Mouse (Mus musculus) retina, adult 2 months (tissue): Measurements from ENCODE around the gene B3galnt1.
"Not testable (repeated sequence)": the region's sequence is repeated elsewhere in the genome, so short reads cannot be mapped to it uniquely, and the experiment has no call there.

Experiments used
- DNase-seq: peaks from one replicate; pipeline ENCODE4 v3.0.0-alpha.2; 2012; ENCODE audit warnings: low read depth, low spot score

Gene B3galnt1

GRCm38 (mm10) chr3:69565586-69565985 lies 33.2 kb downstream of the B3galnt1 start:
- DNase-seq, result not testable (repeated sequence)

DNA sequence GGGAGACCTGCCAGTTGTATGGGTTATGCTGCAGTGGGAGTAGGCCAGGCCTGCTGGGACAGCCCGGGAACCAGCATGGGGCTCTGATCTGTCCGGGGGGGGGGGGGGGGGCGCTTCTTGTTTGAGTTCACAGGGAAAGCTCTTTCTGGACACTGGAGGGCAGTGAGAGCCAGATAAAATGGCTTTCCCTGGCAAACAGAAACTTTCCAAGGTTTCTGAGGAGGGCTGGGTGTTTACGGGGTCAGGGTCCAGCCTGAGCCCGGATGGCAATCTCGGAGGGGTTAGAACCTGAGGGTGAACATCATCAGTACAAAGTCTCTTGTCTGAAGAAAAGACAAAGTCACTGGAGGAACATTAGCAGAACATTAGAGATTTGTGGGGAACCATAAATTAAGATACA lies 35.4 kb downstream of the B3galnt1 start:
- no peak for DNase-seq

DNA sequence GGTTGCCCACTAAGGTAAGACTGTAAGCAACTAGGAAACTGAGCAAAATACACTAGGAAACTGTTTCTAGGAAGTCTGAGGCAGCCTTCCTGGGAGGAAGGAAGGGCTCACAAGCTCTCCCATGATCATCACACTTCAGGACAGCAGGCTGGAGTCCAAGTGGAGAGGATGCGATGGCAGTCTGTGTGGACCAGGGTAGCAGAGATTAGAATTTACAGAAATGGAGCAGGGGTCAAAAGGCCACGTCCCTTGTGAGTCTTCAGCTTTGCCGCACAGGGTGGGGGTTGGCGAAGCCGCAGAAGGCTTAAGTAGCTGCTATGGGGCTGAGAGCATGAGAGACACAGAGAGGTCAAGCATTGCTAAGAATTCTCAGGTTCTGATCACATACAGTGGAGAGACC lies 37.1 kb downstream of the B3galnt1 start:
- DNase-seq, result no peak

DNA sequence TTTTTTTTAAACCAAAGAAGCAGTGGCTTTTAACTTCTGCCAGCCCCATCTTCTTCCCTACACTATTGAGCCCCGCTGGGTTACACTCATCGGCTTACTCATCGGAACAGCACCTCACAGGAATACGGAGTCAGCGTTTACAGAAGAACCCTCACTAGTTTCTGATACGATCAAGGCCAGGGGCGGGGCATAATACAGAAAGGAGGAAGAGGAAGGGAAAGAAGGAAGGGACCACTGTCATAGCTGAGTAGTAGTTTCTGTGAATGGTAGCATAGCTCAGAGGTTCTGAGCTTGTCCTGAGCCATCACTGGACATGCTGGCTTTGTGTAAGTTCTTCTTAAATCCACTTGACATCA lies 38.8 kb downstream of the B3galnt1 start:
- no peak for DNase-seq

DNA sequence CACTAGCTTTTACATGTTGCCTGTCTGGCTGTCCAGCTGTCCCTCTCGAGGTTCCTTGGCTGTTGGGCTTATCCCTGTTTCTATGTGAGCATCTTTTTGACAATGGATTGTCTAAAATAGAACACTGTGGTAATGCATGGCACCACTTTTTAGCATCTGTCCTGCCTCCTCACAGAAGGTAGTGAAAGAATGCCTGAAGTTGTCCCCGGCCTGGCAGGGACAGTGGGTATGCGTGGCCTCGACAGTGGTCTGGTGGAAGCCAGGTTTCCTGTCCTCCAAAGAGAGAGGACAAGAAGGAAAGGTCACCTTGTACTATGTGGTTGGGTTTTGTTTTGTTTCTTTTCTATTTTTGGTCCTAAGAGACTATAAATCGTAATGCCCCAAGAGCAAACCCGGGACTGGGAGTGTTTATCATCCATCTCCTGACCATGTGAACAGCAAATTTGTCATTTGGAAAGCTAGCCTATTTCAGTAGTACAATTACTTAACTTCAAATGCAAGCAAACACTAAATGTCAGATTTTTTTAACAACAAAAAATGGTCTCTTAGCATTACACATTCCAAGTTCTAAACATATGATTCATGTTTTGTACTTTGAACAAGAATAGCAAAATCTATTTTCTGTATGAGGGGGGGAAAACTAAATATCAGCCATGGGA lies 39.3 kb downstream of the B3galnt1 start:
- no peak for DNase-seq

- DNase-seq, result no peak
These were observed 42.5 kb downstream of the B3galnt1 start for GRCm38 (mm10) chr3:69556092-69556778.

- DNase-seq, result no peak
These were observed 43.2 kb downstream of the B3galnt1 start for GRCm38 (mm10) chr3:69555511-69555910.

GRCm38 (mm10) chr3:69549602-69550001 lies 49.2 kb downstream of the B3galnt1 start:
- no peak for DNase-seq

DNA sequence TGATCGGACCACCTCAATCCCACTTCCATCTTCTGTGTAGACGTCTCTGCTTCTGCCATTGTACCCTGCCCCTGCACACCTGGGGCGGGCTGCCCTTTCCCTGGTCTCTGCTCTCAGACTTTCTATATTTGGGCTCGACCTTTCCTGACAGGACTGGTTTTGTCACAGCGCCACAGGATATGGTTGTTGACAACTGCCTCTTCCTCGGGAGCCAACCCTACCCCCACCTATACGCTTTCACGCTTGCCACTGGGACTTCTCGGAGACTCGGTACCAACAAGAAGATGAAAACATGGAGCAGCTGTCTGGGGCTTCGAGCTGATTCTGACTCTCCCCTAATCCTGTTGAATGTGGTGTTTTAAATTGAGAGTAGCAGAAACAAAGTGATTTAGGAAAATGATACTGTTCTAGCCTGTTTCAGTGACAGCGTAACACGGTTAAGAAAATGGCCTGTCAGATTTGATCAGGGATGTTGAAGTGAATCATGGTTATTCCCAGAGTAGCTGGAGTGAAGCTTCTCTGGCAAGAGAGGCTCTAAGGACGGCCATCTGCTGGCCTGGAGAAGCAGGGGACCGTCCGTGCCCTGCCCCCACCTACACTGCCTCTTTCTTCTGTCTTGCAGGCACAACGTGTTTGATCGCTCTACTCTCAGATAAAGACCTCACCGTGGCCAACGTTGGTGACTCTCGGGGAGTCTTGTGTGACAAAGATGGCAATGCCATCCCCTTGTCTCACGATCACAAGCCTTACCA lies 49.9 kb downstream of the B3galnt1 start:
- DNase-seq, result no peak

GRCm38 (mm10) chr3:69545017-69545416 lies 53.7 kb downstream of the B3galnt1 start:
- DNase-seq, result no peak

DNA sequence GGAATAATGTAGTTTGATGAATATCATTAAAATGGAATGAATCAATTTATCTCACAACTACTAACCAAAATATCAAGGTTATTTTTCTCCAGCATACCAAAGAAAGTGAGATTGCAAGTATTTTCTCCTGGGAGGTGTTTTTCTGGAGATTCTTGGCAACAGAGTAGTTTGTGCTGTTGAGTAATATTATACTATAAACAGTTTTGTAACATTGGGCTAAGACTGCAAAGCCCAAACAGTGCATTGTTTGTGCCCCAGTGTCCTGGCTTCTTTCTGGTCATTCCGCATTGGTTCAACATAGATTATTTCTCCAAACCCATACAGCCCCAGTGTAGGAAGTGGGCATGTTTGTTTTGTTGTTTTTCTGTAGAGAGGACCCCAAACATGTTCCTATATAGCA lies 55.0 kb downstream of the B3galnt1 start:
- no peak for DNase-seq

DNA sequence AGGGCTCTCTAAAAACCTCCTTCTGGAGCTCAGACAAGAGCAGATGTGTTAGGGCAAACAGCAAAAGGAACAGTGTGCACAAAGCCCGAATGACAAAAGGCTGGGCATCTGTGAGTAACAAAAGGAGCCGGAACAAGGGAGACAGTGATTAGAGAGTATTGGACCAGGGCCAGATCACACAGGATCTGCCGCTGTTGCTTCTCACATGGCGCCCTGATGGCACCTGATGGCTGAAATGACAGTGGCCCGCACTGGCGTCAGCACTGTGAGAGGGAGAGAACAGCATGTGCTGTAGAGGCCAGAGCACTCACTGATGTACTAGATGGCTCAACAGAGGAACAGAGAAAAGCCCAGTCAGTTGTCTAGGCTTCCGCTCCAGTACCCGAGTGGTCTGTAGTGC lies 55.8 kb downstream of the B3galnt1 start:
- no peak for DNase-seq

DNA sequence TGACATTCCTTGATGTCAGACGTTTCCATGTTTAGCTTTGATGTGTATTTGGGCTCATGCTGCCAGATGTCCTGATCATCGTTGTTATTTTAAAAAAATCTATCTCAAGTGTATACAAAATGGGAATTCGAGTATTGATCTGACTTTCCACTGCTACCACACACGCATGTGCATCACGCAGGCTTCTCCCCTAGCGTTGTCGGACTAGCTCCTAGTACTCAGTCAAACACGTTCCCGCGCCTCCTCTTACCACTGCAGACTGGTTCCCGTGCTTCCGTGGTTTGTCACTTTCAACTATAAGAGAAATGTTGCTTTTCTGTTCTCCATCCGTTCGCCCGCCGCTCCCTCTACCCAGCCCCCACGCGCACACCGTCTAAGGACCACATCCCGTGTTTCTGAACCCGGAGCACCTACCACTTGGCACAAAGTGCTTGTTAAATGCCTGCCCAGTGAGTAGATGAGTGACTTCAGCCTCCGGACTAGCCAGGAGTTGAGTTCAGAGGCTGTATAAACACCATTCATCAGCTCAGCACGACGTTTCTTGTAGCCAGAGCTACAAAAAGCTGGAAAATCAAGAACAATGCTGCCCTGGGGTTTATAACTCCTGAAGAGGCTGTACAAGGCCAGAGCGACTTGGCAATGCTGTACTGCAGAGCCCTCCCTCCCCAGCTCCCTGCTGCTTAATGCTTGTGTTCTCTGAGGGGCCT lies 62.7 kb downstream of the B3galnt1 start:
- DNase-seq, result no peak

DNA sequence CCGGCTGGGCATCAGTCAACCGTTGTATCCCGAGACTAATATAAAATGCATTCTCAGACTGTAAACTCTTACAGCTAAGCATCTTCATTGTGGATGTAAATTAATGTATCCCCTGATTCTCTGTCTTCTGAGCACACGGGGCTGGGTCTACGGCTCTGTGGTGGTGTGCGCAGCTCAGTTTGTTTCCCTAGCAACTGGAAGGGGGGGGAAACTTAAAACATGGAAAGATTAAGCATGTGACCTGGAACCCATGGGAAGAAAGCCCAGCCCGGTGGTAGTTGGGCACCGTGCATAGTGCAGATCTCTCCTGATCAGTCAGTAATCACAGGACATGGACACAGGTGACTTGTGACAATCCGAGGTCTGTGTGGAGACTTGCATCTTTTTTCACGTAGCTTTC lies 63.3 kb downstream of the B3galnt1 start:
- no peak for DNase-seq

DNA sequence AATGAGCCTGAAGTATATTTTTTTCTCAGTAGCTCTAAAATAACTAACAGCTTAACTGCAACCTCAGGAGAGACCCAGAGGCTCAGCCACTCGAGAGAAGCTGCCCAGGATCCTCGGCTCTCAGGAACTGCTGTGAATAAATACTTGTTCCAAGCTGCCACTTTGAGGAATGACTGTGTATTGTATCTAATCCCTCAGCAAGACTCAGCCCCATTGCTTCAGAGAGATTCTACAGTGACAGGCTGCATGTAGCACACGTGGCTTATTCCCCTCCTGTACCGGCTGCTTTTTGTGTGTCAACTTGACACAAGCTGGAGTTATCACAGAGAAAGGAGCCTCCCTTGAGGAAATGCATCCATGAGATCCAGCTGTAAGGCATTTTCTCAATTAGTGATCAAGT lies 66.1 kb downstream of the B3galnt1 start:
- no peak for DNase-seq

DNA sequence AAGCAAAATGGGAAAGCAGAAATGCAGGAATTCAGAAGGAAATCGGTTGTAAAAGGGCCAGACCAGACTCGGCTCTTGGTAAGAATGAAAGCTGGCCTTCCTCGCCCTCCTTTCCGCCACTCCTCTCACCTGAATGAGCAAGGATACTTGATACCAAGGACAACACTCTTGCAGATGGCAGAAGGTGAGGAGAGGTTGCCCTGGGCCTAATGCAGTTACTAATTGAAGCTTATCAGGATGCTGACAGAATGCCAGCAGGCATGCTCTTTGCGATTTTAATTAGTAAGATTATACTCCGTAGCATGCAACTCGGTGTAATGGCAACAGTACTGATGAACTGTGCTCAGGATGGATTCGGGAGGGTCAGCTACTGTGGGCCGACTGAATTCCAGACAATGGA lies 67.2 kb downstream of the B3galnt1 start:
- DNase-seq, result no peak

GRCm38 (mm10) chr3:69529576-69529975 lies 69.2 kb downstream of the B3galnt1 start:
- DNase-seq, result no peak

DNA sequence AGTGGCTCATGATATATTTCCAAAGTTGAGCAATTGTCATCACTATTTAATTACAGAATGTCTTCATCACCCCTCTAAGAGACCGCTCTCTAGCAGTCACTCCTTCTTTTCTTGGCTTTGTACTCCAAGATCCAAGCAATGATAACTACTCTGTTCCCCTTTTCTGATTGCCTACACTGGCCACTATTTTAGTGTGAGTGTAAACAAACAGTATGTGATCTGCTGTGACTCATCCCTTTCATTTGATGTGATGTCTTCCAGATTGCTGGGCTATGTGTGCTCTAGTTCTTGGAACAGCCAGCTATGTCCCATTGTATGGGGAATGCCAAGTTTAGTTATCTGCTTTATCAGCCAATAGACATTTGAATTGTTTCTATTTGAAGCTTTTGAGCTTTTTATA lies 71.4 kb downstream of the B3galnt1 start:
- no peak for DNase-seq

- DNase-seq, result no peak
These were observed 73.7 kb downstream of the B3galnt1 start for GRCm38 (mm10) chr3:69525072-69525529.

DNA sequence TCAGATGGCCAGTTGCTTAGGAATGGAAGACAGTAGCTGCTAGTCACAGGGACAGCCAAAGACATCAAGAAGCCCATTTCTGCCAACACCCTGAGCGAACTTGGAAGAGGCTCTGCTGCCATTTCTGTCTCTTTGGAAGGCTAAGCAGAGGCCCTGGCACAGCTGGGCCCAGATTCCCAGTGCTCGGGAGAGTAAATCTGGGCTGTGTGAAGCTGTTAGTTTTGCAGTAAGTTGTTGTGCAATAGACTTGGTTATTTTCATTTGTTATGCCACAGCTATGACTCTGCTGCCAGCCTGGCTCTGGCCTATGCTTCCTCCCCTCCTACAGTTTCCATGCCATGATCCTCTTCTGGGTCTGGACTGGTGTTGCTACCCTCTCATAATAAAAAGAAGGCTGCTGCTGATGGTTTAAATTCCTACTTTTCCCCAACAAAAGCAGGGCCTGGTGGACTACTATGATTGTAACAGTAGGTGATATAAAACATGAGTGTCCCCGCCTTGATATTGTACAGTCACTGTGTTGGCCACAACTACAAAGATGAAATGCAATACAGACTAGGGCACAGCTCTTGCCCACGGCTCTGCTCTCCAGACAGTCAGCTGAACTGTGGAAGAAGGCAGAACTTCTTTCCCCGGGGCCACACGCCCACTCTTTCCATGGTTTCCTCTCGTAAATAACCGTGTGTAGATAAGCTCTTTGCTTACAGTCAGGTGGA lies 74.2 kb downstream of the B3galnt1 start:
- no peak for DNase-seq
